Mouse (Mus musculus): ENCODE data around the gene Meis1. TPM values are rescaled to one million over a fixed set of nuclear protein-coding genes. Genes with fewer than 3 reads are reported as not detected.

Meis1 gene
- polyA plus RNA-seq, 1 experiment from 2014 or later = 191 TPM

GRCm38 (mm10) chr11:18866198-18866836 is 152.5 kb downstream of the Meis1 start:
- Histone ChIP-seq H3K27ac (no peak overlapping the region), H3K9me3 (peaks cover 7% of the 10 kb centered on the region; the same call in 1 of the 2 replicates), H3K36me3 (no peaks in the 10 kb centered on the region), H3K27me3 (replicated peaks) (no peaks in the 10 kb centered on the region), H3K4me2 (replicated peaks) (no peak overlapping the region), H3K9ac (no peak overlapping the region), H3K4me3 (no peak overlapping the region), H3K4me1 (peaks cover 17% of the 10 kb centered on the region)
- 53% methylated on average over 6 of the region's 6 CpGs for WGBS
- ATAC-seq (ENCODE audit: low FRiP score, low read depth) = no peak

- H3K9ac ChIP-seq = no peak overlapping the region
- no peaks in the 10 kb centered on the region for H3K9me3 ChIP-seq
- H3K4me2 ChIP-seq (replicated peaks) = no peak overlapping the region
- H3K27ac ChIP-seq = no peak overlapping the region
- H3K27me3 ChIP-seq (replicated peaks) = no peaks in the 10 kb centered on the region
- no peak for ATAC-seq (ENCODE audit: low FRiP score, low read depth)
- 46% methylated on average over 4 of the region's 4 CpGs for WGBS
- no peak overlapping the region for H3K4me3 ChIP-seq
- H3K4me1 ChIP-seq = no peaks in the 10 kb centered on the region
- no peaks in the 10 kb centered on the region for H3K36me3 ChIP-seq
These were observed 168.0 kb downstream of the Meis1 start for GRCm38 (mm10) chr11:18850772-18851171.

GRCm38 (mm10) chr11:18847650-18848049 is 171.1 kb downstream of the Meis1 start:
- Histone ChIP-seq H3K4me2 (replicated peaks) (no peak overlapping the region), H3K9ac (no peak overlapping the region), H3K9me3 (no peaks in the 10 kb centered on the region), H3K27ac (no peak overlapping the region), H3K4me1 (no peaks in the 10 kb centered on the region), H3K4me3 (no peak overlapping the region), H3K36me3 (no peaks in the 10 kb centered on the region), H3K27me3 (replicated peaks) (no peaks in the 10 kb centered on the region)
- ATAC-seq (ENCODE audit: low FRiP score, low read depth) = no peak
- WGBS = 90% methylated on average over 3 of the region's 3 CpGs

GRCm38 (mm10) chr11:18846472-18846871 is 172.3 kb downstream of the Meis1 start:
- Histone ChIP-seq H3K4me1 (no peaks in the 10 kb centered on the region), H3K4me2 (replicated peaks) (no peak overlapping the region), H3K27ac (no peak overlapping the region), H3K36me3 (no peaks in the 10 kb centered on the region), H3K4me3 (no peak overlapping the region), H3K27me3 (replicated peaks) (no peaks in the 10 kb centered on the region), H3K9ac (no peak overlapping the region), H3K9me3 (no peaks in the 10 kb centered on the region)
- no peak for ATAC-seq (ENCODE audit: low FRiP score, low read depth)
- 89% methylated on average over 4 of the region's 4 CpGs for WGBS

- H3K4me2 ChIP-seq (replicated peaks) = no peak overlapping the region
- H3K9me3 ChIP-seq = no peaks in the 10 kb centered on the region
- WGBS = 93% methylated on average over 3 of the region's 3 CpGs
- no peaks in the 10 kb centered on the region for H3K4me1 ChIP-seq
- no peaks in the 10 kb centered on the region for H3K36me3 ChIP-seq
- no peak overlapping the region for H3K4me3 ChIP-seq
- H3K27ac ChIP-seq = no peak overlapping the region
- no peaks in the 10 kb centered on the region for H3K27me3 ChIP-seq (replicated peaks)
- H3K9ac ChIP-seq = no peak overlapping the region
- ATAC-seq (ENCODE audit: low FRiP score, low read depth) = no peak
These were observed 172.9 kb downstream of the Meis1 start for GRCm38 (mm10) chr11:18845900-18846299.

GRCm38 (mm10) chr11:18845466-18845865 is 173.3 kb downstream of the Meis1 start:
- H3K9me3 ChIP-seq = no peaks in the 10 kb centered on the region
- no peaks in the 10 kb centered on the region for H3K27me3 ChIP-seq (replicated peaks)
- no peak overlapping the region for H3K4me2 ChIP-seq (replicated peaks)
- H3K4me1 ChIP-seq = no peaks in the 10 kb centered on the region
- H3K9ac ChIP-seq = no peak overlapping the region
- 85% methylated on average over 6 of the region's 6 CpGs for WGBS
- no peak for ATAC-seq (ENCODE audit: low FRiP score, low read depth)
- H3K36me3 ChIP-seq = no peaks in the 10 kb centered on the region
- no peak overlapping the region for H3K27ac ChIP-seq
- H3K4me3 ChIP-seq = no peak overlapping the region

GRCm38 (mm10) chr11:18830087-18830486 is 188.7 kb downstream of the Meis1 start:
- Histone ChIP-seq H3K4me2 (replicated peaks) (no peak overlapping the region), H3K36me3 (no peaks in the 10 kb centered on the region), H3K4me3 (no peak overlapping the region), H3K9ac (no peak overlapping the region), H3K27ac (no peak overlapping the region), H3K9me3 (no peaks in the 10 kb centered on the region), H3K4me1 (no peaks in the 10 kb centered on the region), H3K27me3 (replicated peaks) (no peaks in the 10 kb centered on the region)
- no peak for ATAC-seq (ENCODE audit: low FRiP score, low read depth)
